Mouse (Mus musculus): ENCODE measurements around the gene Abi1.
"Not testable (repeated sequence)": the region's sequence is repeated elsewhere in the genome, so short reads cannot be mapped to it uniquely, and the experiment has no call there.

The Abi1 gene

DNA sequence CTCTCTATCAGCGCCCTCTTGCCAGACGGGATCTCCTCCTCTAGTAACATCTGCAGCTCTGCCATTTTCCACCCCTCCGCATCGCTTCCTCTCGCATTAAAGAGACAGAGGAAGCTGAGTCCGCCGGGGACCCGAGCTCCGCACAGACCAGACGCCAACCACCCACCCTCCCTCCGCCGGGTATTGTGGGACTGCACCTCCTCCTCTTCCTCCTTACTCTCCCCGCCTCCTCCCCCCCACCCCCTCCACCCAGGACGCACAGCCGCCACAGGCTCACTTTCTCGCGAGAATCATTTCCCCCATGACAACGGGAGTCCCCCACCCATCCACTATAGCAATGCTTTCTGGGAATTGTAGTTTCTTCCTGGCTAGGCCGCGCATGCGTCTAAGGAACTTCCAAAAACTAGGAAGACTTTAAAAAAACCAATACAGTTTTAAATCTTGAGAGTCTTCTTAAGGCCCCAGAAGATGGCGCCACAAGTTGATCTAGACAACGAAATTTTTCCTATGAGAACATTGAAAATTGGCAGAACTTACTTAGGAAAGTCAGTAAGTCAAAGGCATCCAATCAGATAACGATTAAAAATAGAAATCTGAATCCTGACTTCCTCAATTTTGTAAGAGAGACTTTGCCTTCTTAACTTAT is at the start of gene Abi1:
Abi1 (minus strand) TSS at position 241 of the 646 bp plus-strand sequence.
- peak; percentile 80 to 87 for DNase-seq (ENCODE audit: low spot score in 2 of 2)

GRCm38 (mm10) chr2:23084540-23084939 is 44.5 kb upstream of the Abi1 start:
- no peak for DNase-seq (ENCODE audit: low spot score in 2 of 2)

GRCm38 (mm10) chr2:23078588-23078987 is 38.5 kb upstream of the Abi1 start:
- no peak for DNase-seq (ENCODE audit: low spot score in 2 of 2)

GRCm38 (mm10) chr2:23077693-23078092 is 37.7 kb upstream of the Abi1 start:
- no peak for DNase-seq (ENCODE audit: low spot score in 2 of 2)

DNA sequence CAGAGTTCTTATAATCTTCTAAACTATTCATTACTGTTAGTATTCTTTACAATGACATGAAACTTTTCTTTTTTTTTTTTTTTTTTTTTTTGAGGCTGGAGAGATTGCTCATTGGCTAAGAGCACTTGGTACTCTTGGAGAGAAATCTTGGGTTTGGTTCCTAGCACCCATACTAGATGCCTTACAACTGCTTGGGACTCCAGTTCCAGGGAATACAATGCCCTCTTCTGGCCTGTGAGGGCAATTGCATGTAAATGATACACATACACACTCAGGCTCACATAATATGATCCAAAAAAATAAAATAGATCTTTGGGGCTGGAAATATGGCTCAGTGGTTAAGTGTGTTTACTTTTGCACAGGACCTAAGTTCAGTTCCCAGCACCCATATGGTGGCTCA is 36.7 kb upstream of the Abi1 start:
- DNase-seq (ENCODE audit: low spot score in 2 of 2), result no peak

DNA sequence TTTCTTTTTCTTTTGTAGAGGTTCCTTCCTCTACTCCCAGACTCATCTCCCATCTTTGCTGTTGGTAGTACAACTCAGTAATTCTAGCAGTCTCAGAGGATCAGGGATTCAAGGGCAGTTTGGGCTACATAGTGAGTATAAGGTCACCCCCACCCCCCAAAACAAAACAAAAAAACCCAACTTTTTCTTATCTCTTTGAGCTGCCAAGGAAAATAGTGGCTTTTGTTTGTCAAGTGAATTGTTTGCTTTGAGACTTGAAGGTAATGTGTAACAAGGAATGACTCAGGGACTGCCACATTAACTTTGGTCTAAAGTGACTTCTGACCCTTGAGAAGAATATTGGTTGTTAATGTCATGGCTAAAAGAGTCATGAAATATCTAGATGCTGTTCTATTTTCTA is 35.8 kb upstream of the Abi1 start:
- DNase-seq (ENCODE audit: low spot score in 2 of 2), result no peak

DNA sequence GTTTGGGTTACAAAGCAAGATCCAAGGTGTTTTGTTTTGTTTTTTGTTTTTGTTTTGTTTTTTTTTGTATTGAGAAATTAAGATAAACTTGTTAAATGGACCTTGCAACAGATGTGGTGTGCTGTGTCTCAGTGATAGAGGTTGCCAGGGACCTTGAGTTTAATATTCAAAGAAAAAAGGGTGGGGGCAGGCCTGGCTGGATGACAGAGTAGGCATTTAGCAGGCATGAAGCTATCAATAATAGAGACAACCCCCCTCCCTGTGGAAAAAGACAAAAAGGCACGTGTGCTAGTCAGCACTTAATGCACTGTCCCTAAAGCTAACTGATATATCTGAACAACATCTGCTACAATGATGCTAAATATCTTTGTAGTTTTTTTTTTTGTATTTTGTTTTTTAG is 31.4 kb upstream of the Abi1 start:
- DNase-seq (ENCODE audit: low spot score in 2 of 2), result no peak

- DNase-seq (ENCODE audit: low spot score in 2 of 2), result no peak
Measured at GRCm38 (mm10) chr2:23070491-23070890, 30.4 kb upstream of the Abi1 start.

DNA sequence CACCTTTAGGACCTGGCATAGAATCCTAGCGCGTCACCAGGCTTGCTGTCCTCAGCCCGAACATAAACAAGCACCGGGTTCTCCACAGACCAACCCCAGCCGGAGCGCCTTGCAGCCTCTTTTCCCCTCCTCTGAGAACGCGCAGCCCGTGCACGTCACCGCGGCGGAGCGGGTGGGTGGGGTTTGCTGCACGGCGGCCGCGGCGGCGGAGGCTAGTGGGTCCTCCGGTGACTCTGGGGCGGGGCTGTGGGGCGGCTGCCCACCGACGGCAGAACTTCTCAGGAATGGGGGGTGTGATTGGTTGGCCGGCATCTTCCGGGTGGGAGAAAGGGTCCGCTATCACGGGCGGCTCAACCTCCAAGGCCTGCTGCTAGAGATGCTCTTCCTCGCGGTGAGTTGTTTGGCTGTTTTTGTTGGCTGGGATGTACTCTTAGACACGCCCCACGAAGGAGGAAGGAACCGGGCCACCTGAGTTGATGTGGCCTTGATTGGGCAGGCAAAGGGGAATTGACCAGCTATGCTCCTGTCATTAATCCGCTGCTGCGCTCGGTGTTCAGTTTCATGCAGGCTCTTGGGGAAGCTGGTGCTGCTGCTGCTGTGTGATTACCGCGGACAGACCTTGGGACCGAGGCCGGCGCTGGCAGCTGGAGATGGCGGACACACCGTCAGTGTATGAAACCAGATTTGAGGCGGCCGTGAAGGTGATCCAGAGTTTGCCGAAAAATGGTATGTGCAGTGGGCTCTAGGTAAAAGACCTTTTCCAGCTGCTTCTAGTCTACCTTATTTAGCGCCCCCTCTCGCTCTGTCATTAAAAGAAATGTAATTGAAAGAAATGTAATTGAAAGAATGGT is 29.1 kb upstream of the Abi1 start:
- peak; percentile 89 to 93 for DNase-seq (ENCODE audit: low spot score in 2 of 2)

DNA sequence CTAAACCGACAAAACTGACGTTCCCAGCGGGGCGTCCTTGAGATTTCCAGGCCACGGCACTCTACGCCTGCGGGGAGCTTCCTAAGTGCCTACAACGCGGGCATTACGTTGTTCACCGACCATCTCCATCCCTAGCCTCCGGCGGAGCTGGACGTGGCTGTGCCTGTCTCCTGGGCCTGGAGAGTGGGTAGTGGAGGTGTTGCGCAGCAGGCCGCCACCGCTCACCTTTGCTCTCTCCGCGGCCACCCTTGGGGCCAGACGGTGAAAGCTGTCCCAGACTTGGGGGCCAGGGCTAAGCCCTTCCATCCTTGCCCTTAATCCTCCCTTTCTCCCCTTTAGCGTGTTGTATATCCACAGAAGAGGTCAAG is 28.3 kb upstream of the Abi1 start:
- peak in 1 of 2 experiments; percentile 20 for DNase-seq (ENCODE audit: low spot score in 2 of 2)

DNA sequence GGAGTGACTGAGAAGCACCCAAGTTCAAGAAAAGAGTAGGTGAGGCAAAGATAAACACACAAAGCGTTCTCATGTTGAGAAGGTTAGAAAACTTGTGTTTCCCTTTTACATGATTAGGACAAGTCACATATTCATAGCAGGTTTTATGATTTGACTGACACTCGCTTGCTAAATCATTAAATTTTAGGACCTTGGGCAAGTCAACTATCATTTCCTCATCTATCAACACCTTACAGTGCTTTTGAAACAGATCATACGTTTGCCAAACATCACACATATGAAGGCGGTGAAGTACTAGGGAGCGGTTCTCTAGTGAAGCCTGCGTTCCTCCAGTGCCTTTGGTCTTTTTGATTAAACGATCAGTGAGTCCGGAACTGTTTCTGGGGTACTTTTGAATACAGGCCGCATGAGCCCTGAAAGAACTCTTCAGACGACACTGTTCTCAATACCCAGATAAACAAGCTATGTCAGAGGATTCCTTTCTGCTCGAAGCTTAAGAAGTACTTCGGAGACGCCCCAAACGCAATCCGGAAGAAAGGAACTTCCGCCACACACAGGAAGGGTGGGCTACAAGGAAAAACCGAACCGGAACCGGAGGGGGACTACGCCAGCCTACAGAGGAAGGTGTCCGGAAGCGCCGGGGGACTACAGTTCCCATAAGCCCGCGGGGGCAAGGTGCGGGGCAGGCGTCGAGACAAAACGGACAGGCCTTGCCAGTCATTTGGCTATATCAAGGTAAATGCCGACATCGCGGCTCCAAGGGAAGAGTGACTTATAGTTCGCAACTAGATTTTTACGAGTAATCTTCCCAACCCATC is 27.7 kb upstream of the Abi1 start, which contains the start of gene Acbd5:
Acbd5 (plus strand) TSS at position 616 of the 818 bp plus-strand sequence.
- peak; percentile 74 to 90 for DNase-seq (ENCODE audit: low spot score in 2 of 2)

DNA sequence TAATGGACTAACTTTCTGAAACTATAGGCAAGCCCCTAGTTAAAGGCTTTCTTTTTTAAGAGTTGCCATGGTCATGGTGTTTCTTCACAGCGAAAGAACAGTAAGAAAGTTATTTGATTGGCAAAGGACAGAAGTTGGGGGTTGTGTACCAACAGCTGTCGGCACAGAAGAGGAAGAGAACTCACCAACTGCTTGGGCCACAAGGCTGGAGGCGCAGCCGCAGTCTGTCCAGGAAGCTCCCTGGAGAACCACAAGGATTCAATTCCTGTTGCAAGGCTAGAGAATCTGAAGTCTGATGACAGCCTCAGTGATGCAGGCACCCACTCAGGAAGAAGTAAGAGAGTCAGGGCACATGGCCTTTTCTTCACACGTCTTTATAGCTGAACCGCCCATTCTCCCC is 12.5 kb upstream of the Abi1 start:
- no peak for DNase-seq (ENCODE audit: low spot score in 2 of 2)

- no peak for DNase-seq (ENCODE audit: low spot score in 2 of 2)
Measured at GRCm38 (mm10) chr2:23051890-23052289, 11.8 kb upstream of the Abi1 start.

- DNase-seq (ENCODE audit: low spot score in 2 of 2), result no peak
Measured at GRCm38 (mm10) chr2:23048006-23048405, 8.0 kb upstream of the Abi1 start.

GRCm38 (mm10) chr2:23045703-23046102 is 5.7 kb upstream of the Abi1 start:
- no peak for DNase-seq (ENCODE audit: low spot score in 2 of 2)

GRCm38 (mm10) chr2:23042189-23042588 is 2.1 kb upstream of the Abi1 start:
- no peak for DNase-seq (ENCODE audit: low spot score in 2 of 2)

- no peak for DNase-seq (ENCODE audit: low spot score in 2 of 2)
Measured at GRCm38 (mm10) chr2:23041457-23041856, 1.4 kb upstream of the Abi1 start.

GRCm38 (mm10) chr2:23040690-23041089 is 649 bp upstream of the Abi1 start:
- not testable (repeated sequence) for DNase-seq (ENCODE audit: low spot score in 2 of 2)

DNA sequence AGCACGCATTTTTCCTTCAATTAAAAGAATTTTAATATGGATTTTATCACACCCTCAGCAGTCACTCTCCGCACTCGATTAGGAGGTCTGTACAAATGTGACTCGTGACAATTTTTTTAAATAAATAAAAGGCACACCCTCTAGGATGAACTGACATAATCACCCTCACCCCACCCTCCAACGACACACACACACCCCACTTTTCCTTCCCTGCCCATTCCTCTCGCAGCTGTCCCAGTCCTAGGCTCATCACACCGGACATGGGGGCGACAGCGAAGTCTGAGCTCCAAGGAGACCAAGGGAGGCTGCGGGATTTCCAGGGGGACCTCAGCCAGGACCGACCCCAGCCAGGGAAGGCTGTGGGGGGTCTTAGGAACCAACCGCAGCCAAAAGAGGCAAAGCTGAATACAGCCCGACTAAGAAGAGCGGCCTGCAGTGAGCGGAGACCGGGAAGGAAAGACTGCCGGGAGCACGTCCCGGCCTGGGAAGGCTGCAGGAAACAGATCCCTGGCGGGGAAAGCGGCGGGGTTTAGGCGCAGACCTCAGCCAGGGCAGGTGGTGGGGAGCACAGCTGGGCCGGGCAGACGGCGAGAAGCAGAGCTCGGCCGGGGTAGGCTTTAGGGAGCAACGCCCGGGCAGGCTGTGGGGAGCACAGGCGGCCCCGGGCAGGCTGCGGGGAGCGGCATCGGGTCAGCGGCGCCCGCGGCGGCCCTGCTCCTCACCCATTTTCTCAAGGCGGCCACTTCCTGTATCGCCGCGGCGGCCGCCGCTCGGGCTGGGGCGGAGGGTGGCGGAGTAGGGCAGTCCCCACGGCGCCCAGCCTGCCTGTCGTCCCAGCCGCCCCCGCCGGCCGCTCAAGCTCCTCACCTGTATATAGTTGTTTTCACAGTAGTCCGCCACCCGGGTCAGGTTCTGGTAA is 700 bp downstream of the Abi1 start:
- DNase-seq (ENCODE audit: low spot score in 2 of 2), result peak in 1 of 2 experiments; percentile 25

DNA sequence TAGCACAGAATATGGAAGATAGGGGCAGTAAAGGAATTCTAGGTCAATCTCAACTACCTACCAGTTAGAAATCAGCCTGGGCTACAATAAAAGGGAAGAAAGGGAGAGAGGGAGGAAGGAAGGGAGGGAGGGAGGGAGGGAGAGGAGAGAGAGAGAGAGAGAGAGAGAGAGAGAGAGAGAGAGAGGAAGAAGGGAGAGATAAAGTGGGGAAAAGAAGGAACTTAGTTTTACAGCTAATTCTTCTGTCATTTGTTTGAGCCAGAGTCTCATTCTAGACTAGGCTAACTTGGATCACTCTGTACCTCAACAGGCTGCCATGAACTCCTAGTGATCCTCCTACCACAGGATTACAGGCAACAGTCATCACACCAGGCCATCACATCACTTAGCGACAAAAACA is 4.6 kb downstream of the Abi1 start:
- DNase-seq (ENCODE audit: low spot score in 2 of 2), result no peak
